Comparison of ENCODE assay signal across 20 mouse cellular contexts in the genomic region with DNA sequence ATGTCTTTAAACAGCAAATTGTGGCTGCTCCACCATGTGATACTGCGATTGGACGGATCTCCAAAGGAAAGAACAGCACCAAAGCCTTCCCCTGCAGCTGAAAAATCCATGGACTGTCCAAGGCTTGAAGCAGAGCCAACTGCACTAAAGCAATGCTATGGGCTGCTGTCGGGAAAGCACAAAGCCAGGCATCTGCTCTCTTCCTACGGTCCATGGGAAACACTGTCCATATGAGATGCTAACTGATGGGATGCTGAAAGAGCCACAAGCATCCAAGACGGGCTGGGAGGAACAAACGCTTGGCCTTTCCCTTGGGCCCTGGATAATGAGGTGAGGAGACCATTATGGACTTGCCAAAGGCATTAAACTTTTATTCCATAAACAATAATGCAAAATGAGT.
DNase-seq lines count a peak whose midpoint lies in the region; ATAC-seq and TF ChIP-seq lines count a peak whose summit lies in the region.
"Had no signal": no experiment of that assay in that cellular context is flagged by ENCODE, and none has a peak within 500 bp of the region (broad histone marks: within the 10 kb centered on the region; RNA-seq: fewer than 3 reads in every experiment).

No protein-coding gene starts in this region.

- WGBS in heart, embryonic 12.5 days = 85% methylated on average over 6 of the region's 6 CpGs
- WGBS in lung, postnatal 0 days = 62% methylated on average over 6 of the region's 6 CpGs

- peaks cover 21% of the 10 kb centered on the region for H3K4me1 ChIP-seq in heart, embryonic 12.5 days (replicated peaks)
- H3K4me1 ChIP-seq in lung, postnatal 0 days (ENCODE audit: insufficient read depth, low read depth, low read length) = no peaks in the 10 kb centered on the region

- no peak for TF ChIP-seq CTCF in lung, postnatal 0 days (IDR thresholded peaks at IDR 0.05)

- no peak overlapping the region for H3K9ac ChIP-seq in heart, embryonic 12.5 days
- H3K9ac ChIP-seq in lung, postnatal 0 days (replicated peaks; ENCODE audit: low read depth) = no peak overlapping the region
- H3K9ac ChIP-seq: forebrain, embryonic 12.5 days; liver, embryonic 14.5 days had no signal

- TF ChIP-seq EP300 in lung, postnatal 0 days (IDR thresholded peaks at IDR 0.05) = no peak

- no peaks in the 10 kb centered on the region for H3K27me3 ChIP-seq in heart, embryonic 12.5 days (replicated peaks)
- H3K27me3 ChIP-seq in lung, postnatal 0 days (replicated peaks; ENCODE audit: insufficient read depth, low read length) = no peaks in the 10 kb centered on the region
- H3K27me3 ChIP-seq: CH12.LX; forebrain, embryonic 12.5 days had no signal

- H3K9me3 ChIP-seq in heart, embryonic 12.5 days (replicated peaks) = no peaks in the 10 kb centered on the region
- no peaks in the 10 kb centered on the region for H3K9me3 ChIP-seq in lung, postnatal 0 days (ENCODE audit: low read length)
- H3K9me3 ChIP-seq: forebrain, embryonic 12.5 days had no signal

- ATAC-seq in heart, embryonic 12.5 days (ENCODE audit: insufficient number of reproducible peaks, low FRiP score) = no peak
- ATAC-seq in lung, postnatal 0 days = peak; percentile 23; the same call in 1 of the 2 replicates

- intact Hi-C loops in heart, postnatal 10 days (cut with DNase I) = no loop called here

- no peak overlapping the region for H3K27ac ChIP-seq in heart, embryonic 12.5 days (ENCODE audit: poor library complexity, severe bottlenecking)
- H3K27ac ChIP-seq in lung, postnatal 0 days (ENCODE audit: low read length) = no peak overlapping the region
- H3K27ac ChIP-seq: forebrain, embryonic 12.5 days; gastrocnemius, adult 2 months; layer of hippocampus, adult 2 months; liver, embryonic 14.5 days had no signal

- DNase-seq in heart, postnatal 10 days = peak; percentile 27 to 47
- DNase-seq in kidney, postnatal 4 days = peak; percentile 57 to 59
- DNase-seq in kidney, adult 11 months = no peak
- DNase-seq in lung, postnatal 0 days (ENCODE audit: low spot score) = peak; percentile 14
- DNase-seq in lung, adult 18-20 months = no peak
- peak; percentile 53 to 73 for DNase-seq in lung, postnatal 4 days
- DNase-seq: cerebellum, adult 11-12 months; cerebellum, postnatal 36 days; gastrocnemius, adult 2 months; kidney, adult 18-20 months; layer of hippocampus, postnatal 36 days; midbrain, embryonic 14.5 days; right cerebral cortex, postnatal 4 days; thymus, adult 2 months had no signal

- H3K36me3 ChIP-seq in heart, embryonic 12.5 days = no peaks in the 10 kb centered on the region; the same call in 1 of the 2 replicates
- H3K36me3 ChIP-seq in lung, postnatal 0 days (ENCODE audit: insufficient read depth, low read length) = no peaks in the 10 kb centered on the region
- H3K36me3 ChIP-seq: forebrain, embryonic 12.5 days had no signal

- no peak overlapping the region for H3K4me3 ChIP-seq in heart, embryonic 12.5 days
- no peak overlapping the region for H3K4me3 ChIP-seq in lung, postnatal 0 days (ENCODE audit: low read depth, low read length)
- H3K4me3 ChIP-seq: forebrain, embryonic 12.5 days; gastrocnemius, adult 2 months; layer of hippocampus, adult 2 months; myocyte had no signal

- no peak overlapping the region for H3K4me2 ChIP-seq in heart, embryonic 12.5 days
- H3K4me2 ChIP-seq in lung, postnatal 0 days (replicated peaks; ENCODE audit: low read depth, low read length) = no peak overlapping the region
- H3K4me2 ChIP-seq: forebrain, embryonic 12.5 days had no signal

Comparison
In these comparisons a context has a peak if more than half of its experiments do, and no peak if none do; other contexts are left out.
1. DNase-seq: peak in heart, postnatal 10 days (2 of 2), kidney, postnatal 4 days (2 of 2), lung, postnatal 0 days (single experiment) and lung, postnatal 4 days (2 of 2); none in kidney, adult 11 months (single experiment) and lung, adult 18-20 months (0 of 2).